Mouse (Mus musculus) myocyte (in vitro differentiated cells): ENCODE data around the gene Tubgcp3.

Experiments used
- CEBPB ChIP-seq: IDR thresholded peaks from 2 replicates; pipeline ENCODE4 v1.6.1; 2011; ENCODE audit warnings: mild to moderate bottlenecking, moderate library complexity; ENCODE audit not compliant: poor library complexity, insufficient read depth, severe bottlenecking
- E2F4 ChIP-seq: IDR thresholded peaks from one replicate; pipeline ENCODE4 v1.6.1; 2011; ENCODE audit warnings: mild to moderate bottlenecking, control low read depth, moderate library complexity; ENCODE audit not compliant: insufficient read depth
- MAX ChIP-seq: IDR thresholded peaks from one replicate; pipeline ENCODE4 v1.6.1; 2011; ENCODE audit warnings: low read depth, mild to moderate bottlenecking, control low read depth
- MYOD1 ChIP-seq, 3 experiments: IDR thresholded peaks; one replicate each; pipeline ENCODE4 v1.6.1; 2011; ENCODE audit warnings: control low read depth in 2 of 3, low read depth in 2 of 3, mild to moderate bottlenecking in 2 of 3, moderate library complexity in 1 of 3; ENCODE audit not compliant: insufficient read length in 2 of 3, control insufficient read depth in 1 of 3
- MYOG ChIP-seq, 3 experiments: IDR thresholded peaks; one replicate each; pipeline ENCODE4 v1.6.1; 2011; ENCODE audit warnings: control low read depth in 2 of 3, low read depth in 2 of 3, mild to moderate bottlenecking in 2 of 3; ENCODE audit not compliant: insufficient read length in 2 of 3, control insufficient read depth in 1 of 3, insufficient read depth in 1 of 3
- POLR2A ChIP-seq: IDR thresholded peaks from one replicate; pipeline ENCODE4 v1.6.1; 2011; ENCODE audit warnings: low read depth, mild to moderate bottlenecking, control low read depth, moderate library complexity; ENCODE audit not compliant: insufficient read length
- POLR2AphosphoS2 ChIP-seq: IDR thresholded peaks from one replicate; pipeline ENCODE4 v1.6.1; 2011; ENCODE audit warnings: low read depth, control low read depth; ENCODE audit not compliant: insufficient read length
- REST ChIP-seq: IDR thresholded peaks from one replicate; pipeline ENCODE4 v1.6.1; 2011; ENCODE audit warnings: mild to moderate bottlenecking, control low read depth, moderate library complexity; ENCODE audit not compliant: insufficient read depth, insufficient read length
- TCF12 ChIP-seq: IDR thresholded peaks from one replicate; pipeline ENCODE4 v1.6.1; 2011; ENCODE audit warnings: mild to moderate bottlenecking, control low read depth; ENCODE audit not compliant: poor library complexity, insufficient read depth, severe bottlenecking
- TCF3 ChIP-seq: IDR thresholded peaks from one replicate; pipeline ENCODE4 v1.6.1; 2011; ENCODE audit warnings: low read depth, control low read depth; ENCODE audit not compliant: insufficient read length

DNA sequence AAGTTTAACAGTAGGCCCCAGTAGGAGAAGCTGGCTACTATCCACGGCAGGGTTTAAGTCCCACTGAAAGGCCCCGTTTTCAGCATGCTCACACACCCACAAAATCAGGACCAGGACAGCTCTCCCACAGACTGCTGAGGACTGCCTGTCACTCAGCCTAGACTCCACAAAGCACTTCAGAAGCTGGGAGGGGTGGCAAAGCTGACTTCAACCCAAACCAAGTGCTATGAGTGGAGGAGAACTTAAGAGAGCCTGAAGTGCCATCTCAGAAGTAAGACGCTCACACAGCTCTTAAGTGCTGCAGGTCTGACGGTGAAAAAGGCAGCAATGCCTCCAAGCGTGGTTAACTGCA lies 9.0 kb downstream of the Tubgcp3 start:
- TF ChIP-seq TCF3 (no peak), REST (no peak), E2F4 (no peak), CEBPB (no peak), POLR2A (no peak), MYOG (IDR thresholded peaks at IDR 0.05; ENCODE audit: control insufficient read depth in 1 of 3, insufficient read depth in 1 of 3, insufficient read length in 2 of 3, low read depth in 2 of 3) (no peak), TCF12 (no peak), MAX (no peak), MYOD1 (IDR thresholded peaks at IDR 0.05; ENCODE audit: control insufficient read depth in 1 of 3, insufficient read length in 2 of 3, low read depth in 2 of 3) (no peak), POLR2AphosphoS2 (no peak)
